Mouse (Mus musculus) embryo, embryonic 9.5 days (tissue): ENCODE results near the gene Sorbs1.

Source experiments
- DNase-seq: peaks from one replicate; pipeline ENCODE4 v3.0.0-alpha.2; 2017; ENCODE audit errors: extremely low spot score

Sorbs1 gene

GRCm38 (mm10) chr19:40256376-40257050 lies 257.1 kb downstream of the Sorbs1 start:
- DNase-seq: no peak

GRCm38 (mm10) chr19:40255561-40255960 lies 258.0 kb downstream of the Sorbs1 start:
- no peak for DNase-seq

- no peak for DNase-seq
Observed at GRCm38 (mm10) chr19:40254741-40255140, 258.8 kb downstream of the Sorbs1 start.

- DNase-seq: peak; percentile 31
Observed at GRCm38 (mm10) chr19:40253768-40254167, 259.8 kb downstream of the Sorbs1 start.

GRCm38 (mm10) chr19:40251115-40251514 lies 262.5 kb downstream of the Sorbs1 start:
- DNase-seq: no peak

GRCm38 (mm10) chr19:40249352-40249751 lies 264.2 kb downstream of the Sorbs1 start:
- no peak for DNase-seq

GRCm38 (mm10) chr19:40248476-40248875 lies 265.1 kb downstream of the Sorbs1 start:
- no peak for DNase-seq

GRCm38 (mm10) chr19:40247268-40247666 lies 266.3 kb downstream of the Sorbs1 start:
- DNase-seq: no peak

GRCm38 (mm10) chr19:40246646-40247267 lies 266.8 kb downstream of the Sorbs1 start:
- DNase-seq: no peak
